In genomic region chr3:144501930-144502329, GRCm38 (mm10) we compare ENCODE assay signal across 27 mouse cellular contexts.
DNase-seq lines count a peak whose midpoint lies in the region; ATAC-seq and TF ChIP-seq lines count a peak whose summit lies in the region.
"Had no signal": no experiment of that assay in that cellular context is flagged by ENCODE, and none has a peak within 500 bp of the region (broad histone marks: within the 10 kb centered on the region; RNA-seq: fewer than 3 reads in every experiment).

No protein-coding gene starts in this region.

- DNase-seq in gastrocnemius, adult 2 months = no peak
- DNase-seq in gastrocnemius, postnatal 4 days (ENCODE audit: low spot score in 2 of 2) = no peak
- peak; percentile 56 for DNase-seq in midbrain, embryonic 11.5 days (ENCODE audit: low spot score, missing footprints)
- no peak for DNase-seq in midbrain, embryonic 10.5 days (ENCODE audit: low spot score)
- DNase-seq in brain, embryonic 14.5 days (ENCODE audit: low read depth) = peak; percentile 35
- peak; percentile 53 for DNase-seq in retina, embryonic 14.5 days (ENCODE audit: low spot score)
- DNase-seq in heart, postnatal 25 days (ENCODE audit: low spot score) = no peak
- DNase-seq: adrenal gland, postnatal 14 days; cerebellum, adult 18-20 months; cerebellum, postnatal 10 days; gastrocnemius, postnatal 36 days; heart, adult 2 months; heart, postnatal 10 days; kidney, adult 9 months; kidney, postnatal 10 days; liver, embryonic 13.5 days; lung, adult 18-20 months; lung, postnatal 4 days; right cerebral cortex, postnatal 25 days had no signal

- no peaks in the 10 kb centered on the region for H3K9me3 ChIP-seq in midbrain, embryonic 11.5 days (ENCODE audit: control insufficient read depth, low read length)
- H3K9me3 ChIP-seq in midbrain, embryonic 10.5 days (replicated peaks) = no peaks in the 10 kb centered on the region
- H3K9me3 ChIP-seq: embryonic facial prominence, embryonic 13.5 days; heart, embryonic 13.5 days; limb, embryonic 10.5 days; limb, embryonic 15.5 days; liver, embryonic 13.5 days; stomach, embryonic 15.5 days had no signal

- TF ChIP-seq CTCF in gastrocnemius, adult 2 months (IDR thresholded peaks at IDR 0.05) = no peak
- TF ChIP-seq CTCF in brain, embryonic 14.5 days (IDR thresholded peaks at IDR 0.05; ENCODE audit: borderline replicate concordance, extremely low read depth, insufficient read depth, insufficient read length) = no peak

- WGBS in midbrain, embryonic 11.5 days = 78% methylated on average over 7 of the region's 7 CpGs
- 74% methylated on average over 7 of the region's 7 CpGs for WGBS in midbrain, embryonic 10.5 days

- no peak for TF ChIP-seq POLR2A in brain, embryonic 14.5 days (IDR thresholded peaks at IDR 0.05; ENCODE audit: borderline replicate concordance, extremely low read depth, insufficient read depth, insufficient read length, poor library complexity, severe bottlenecking)

- H3K36me3 ChIP-seq in midbrain, embryonic 11.5 days (ENCODE audit: control insufficient read depth, insufficient read depth, low read length) = no peaks in the 10 kb centered on the region
- no peaks in the 10 kb centered on the region for H3K36me3 ChIP-seq in midbrain, embryonic 10.5 days
- H3K36me3 ChIP-seq: embryonic facial prominence, embryonic 13.5 days; heart, embryonic 13.5 days; limb, embryonic 10.5 days; limb, embryonic 15.5 days; liver, embryonic 13.5 days; stomach, embryonic 15.5 days had no signal

- no peak overlapping the region for H3K4me3 ChIP-seq in gastrocnemius, adult 2 months
- H3K4me3 ChIP-seq in midbrain, embryonic 11.5 days (ENCODE audit: low read depth, low read length) = no peak overlapping the region
- no peak overlapping the region for H3K4me3 ChIP-seq in midbrain, embryonic 10.5 days
- H3K4me3 ChIP-seq: embryonic facial prominence, embryonic 13.5 days; heart, adult 2 months; heart, embryonic 13.5 days; limb, embryonic 10.5 days; limb, embryonic 15.5 days; liver, embryonic 13.5 days; stomach, embryonic 15.5 days had no signal

- intact Hi-C loops in gastrocnemius, adult 2 months (cut with DNase I) = no loop called here
- intact Hi-C loops in heart, postnatal 25 days (cut with DNase I) = no loop called here

- H3K27me3 ChIP-seq in midbrain, embryonic 11.5 days (ENCODE audit: control insufficient read depth, insufficient read depth, low read length) = no peaks in the 10 kb centered on the region
- no peaks in the 10 kb centered on the region for H3K27me3 ChIP-seq in midbrain, embryonic 10.5 days (ENCODE audit: low read depth, poor library complexity, severe bottlenecking)
- H3K27me3 ChIP-seq: embryonic facial prominence, embryonic 13.5 days; heart, embryonic 13.5 days; limb, embryonic 15.5 days; liver, embryonic 13.5 days; Patski; stomach, embryonic 15.5 days had no signal

- peaks cover 2% of the 10 kb centered on the region; the same call in 1 of the 2 replicates for H3K4me1 ChIP-seq in midbrain, embryonic 11.5 days (ENCODE audit: control insufficient read depth, insufficient read depth, low read length)
- H3K4me1 ChIP-seq in midbrain, embryonic 10.5 days = peaks cover 30% of the 10 kb centered on the region

- no peak for ATAC-seq in midbrain, embryonic 11.5 days (ENCODE audit: low FRiP score)
- ATAC-seq: intestine, postnatal 0 days; lung, postnatal 0 days; Patski had no signal

- no peak overlapping the region for H3K4me2 ChIP-seq in midbrain, embryonic 11.5 days
- H3K4me2 ChIP-seq: embryonic facial prominence, embryonic 13.5 days; heart, embryonic 13.5 days; limb, embryonic 15.5 days; liver, embryonic 13.5 days; stomach, embryonic 15.5 days had no signal

- H3K9ac ChIP-seq in midbrain, embryonic 11.5 days (ENCODE audit: low read length) = no peak overlapping the region
- H3K9ac ChIP-seq: embryonic facial prominence, embryonic 13.5 days; heart, embryonic 13.5 days; limb, embryonic 15.5 days; liver, embryonic 13.5 days; stomach, embryonic 15.5 days had no signal

- H3K27ac ChIP-seq in gastrocnemius, adult 2 months = peak overlapping the region; percentile 28; the same call in 1 of the 2 replicates
- H3K27ac ChIP-seq in midbrain, embryonic 11.5 days (ENCODE audit: low read depth, low read length) = no peak overlapping the region
- no peak overlapping the region for H3K27ac ChIP-seq in midbrain, embryonic 10.5 days (replicated peaks)
- H3K27ac ChIP-seq: embryonic facial prominence, embryonic 13.5 days; heart, adult 2 months; heart, embryonic 13.5 days; limb, embryonic 10.5 days; limb, embryonic 15.5 days; liver, embryonic 13.5 days; stomach, embryonic 15.5 days had no signal

Comparison
In these comparisons a context has a peak if more than half of its experiments do, and no peak if none do; other contexts are left out.
1. DNase-seq: peak in midbrain, embryonic 11.5 days (single experiment), brain, embryonic 14.5 days (single experiment) and retina, embryonic 14.5 days (single experiment); none in gastrocnemius, adult 2 months (single experiment), gastrocnemius, postnatal 4 days (0 of 2), midbrain, embryonic 10.5 days (single experiment) and heart, postnatal 25 days (single experiment).